Mouse (Mus musculus) intestine, postnatal 0 days (tissue): ENCODE measurements at regions not wholly inside any gene's neighbourhood (a gene's known extent, or its start where the extent isn't known, plus 50 kb on each side); places are given as distances from the start of the nearest gene placed in this dataset.

Experiments
- ATAC-seq: fragments of 200-750 bp; cut with Nextera tagmentation; 2 replicates; pipeline ENCODE4 v1.8.0; 2017; ENCODE audit warnings: mild to moderate bottlenecking, moderate TSS enrichment, moderate library complexity
- H3K27ac ChIP-seq: fragments of 300-500 bp; sonication (generic); 2 replicates; pipeline ENCODE4 v1.5.1; 2014; ENCODE audit warnings: mild to moderate bottlenecking, low read depth, low read length, moderate library complexity
- H3K27me3 ChIP-seq: fragments of 300-500 bp; sonication (generic); replicated peaks from 2 replicates; pipeline ENCODE4 v1.6.1; 2014; ENCODE audit warnings: low read length, mixed read lengths; ENCODE audit not compliant: control insufficient read depth, insufficient read depth
- H3K36me3 ChIP-seq: fragments of 300-500 bp; sonication (generic); 2 replicates; pipeline ENCODE4 v1.6.1; 2014; ENCODE audit warnings: mild to moderate bottlenecking, moderate library complexity; ENCODE audit not compliant: control insufficient read depth, insufficient read depth
- H3K4me1 ChIP-seq: fragments of 300-500 bp; sonication (generic); replicated peaks from 2 replicates; pipeline ENCODE4 v1.6.1; 2014; ENCODE audit warnings: antibody characterized with exemption, low read length, mixed read lengths; ENCODE audit not compliant: control insufficient read depth, insufficient read depth
- H3K4me2 ChIP-seq: fragments of 300-500 bp; sonication (generic); replicated peaks from 2 replicates; pipeline ENCODE4 v1.6.1; 2014; ENCODE audit warnings: low read depth, mild to moderate bottlenecking, moderate library complexity
- H3K4me3 ChIP-seq: fragments of 300-500 bp; sonication (generic); 2 replicates; pipeline ENCODE4 v1.5.1; 2014; ENCODE audit warnings: low read depth, low read length
- H3K9ac ChIP-seq: fragments of 300-500 bp; sonication (generic); 2 replicates; pipeline ENCODE4 v1.6.1; 2014; ENCODE audit warnings: mild to moderate bottlenecking, low read depth, low read length
- H3K9me3 ChIP-seq: fragments of 300-500 bp; sonication (generic); 2 replicates; pipeline ENCODE4 v1.6.1; 2016; ENCODE audit warnings: mixed run types; ENCODE audit not compliant: control insufficient read depth
- CTCF ChIP-seq: sonication (generic); IDR thresholded peaks from 2 replicates; pipeline ENCODE4 v1.5.1; 2016; ENCODE audit warnings: low read depth, mild to moderate bottlenecking, control low read depth, antibody characterized with exemption, moderate library complexity
- WGBS: fragments of 180-500 bp; shearing (Covaris S2); extraction: QIAGEN DNeasy Blood & Tissue Kit; methylation state at CpG from one replicate; pipeline ENCODE4 v1.1.7; 2014; 5-methylcytosine and 5-hydroxymethylcytosine counted together

GRCm38 (mm10) chr13:20661243-20661642, 132.7 kb upstream of the Aoah start:
- 63% methylated on average over 1 of the region's 1 CpGs for WGBS
- no peak for TF ChIP-seq CTCF
- no peaks in the 10 kb centered on the region for H3K27me3 ChIP-seq

GRCm38 (mm10) chr13:20678754-20679153, 115.2 kb upstream of the Aoah start:
- Histone ChIP-seq H3K4me1 (no peaks in the 10 kb centered on the region), H3K4me2 (no peak overlapping the region), H3K9me3 (no peaks in the 10 kb centered on the region), H3K9ac (no peak overlapping the region), H3K4me3 (no peak overlapping the region), H3K27me3 (no peaks in the 10 kb centered on the region), H3K27ac (no peak overlapping the region), H3K36me3 (no peaks in the 10 kb centered on the region)
- 74% methylated on average over 3 of the region's 3 CpGs for WGBS
- peak; percentile 39 for TF ChIP-seq CTCF
- ATAC-seq = no peak

More at GRCm38 (mm10) chr13:20661243-20661642, 132.7 kb upstream of the Aoah start:
- no peaks in the 10 kb centered on the region for H3K9me3 ChIP-seq
- no peaks in the 10 kb centered on the region for H3K36me3 ChIP-seq
- no peak overlapping the region for H3K9ac ChIP-seq
- no peak for ATAC-seq
- H3K4me3 ChIP-seq = no peak overlapping the region
- H3K4me1 ChIP-seq = no peaks in the 10 kb centered on the region
- no peak overlapping the region for H3K4me2 ChIP-seq
- no peak overlapping the region for H3K27ac ChIP-seq

- Histone ChIP-seq H3K9me3 (no peaks in the 10 kb centered on the region), H3K4me1 (no peaks in the 10 kb centered on the region), H3K4me2 (no peak overlapping the region), H3K27me3 (no peaks in the 10 kb centered on the region), H3K9ac (no peak overlapping the region), H3K36me3 (no peaks in the 10 kb centered on the region), H3K27ac (no peak overlapping the region), H3K4me3 (no peak overlapping the region)
- TF ChIP-seq CTCF = no peak
- 62% methylated on average over 9 of the region's 9 CpGs for WGBS
- no peak for ATAC-seq
These were observed 107.0 kb upstream of the Aoah start for GRCm38 (mm10) chr13:20686914-20687313.

GRCm38 (mm10) chr13:20687453-20687852, 106.5 kb upstream of the Aoah start:
- no peak for TF ChIP-seq CTCF
- Histone ChIP-seq H3K36me3 (no peaks in the 10 kb centered on the region), H3K27me3 (no peaks in the 10 kb centered on the region), H3K4me3 (no peak overlapping the region), H3K9me3 (no peaks in the 10 kb centered on the region), H3K4me2 (no peak overlapping the region), H3K27ac (no peak overlapping the region), H3K9ac (no peak overlapping the region), H3K4me1 (no peaks in the 10 kb centered on the region)
- no peak for ATAC-seq
- WGBS = 94% methylated on average over 1 of the region's 1 CpGs

DNA sequence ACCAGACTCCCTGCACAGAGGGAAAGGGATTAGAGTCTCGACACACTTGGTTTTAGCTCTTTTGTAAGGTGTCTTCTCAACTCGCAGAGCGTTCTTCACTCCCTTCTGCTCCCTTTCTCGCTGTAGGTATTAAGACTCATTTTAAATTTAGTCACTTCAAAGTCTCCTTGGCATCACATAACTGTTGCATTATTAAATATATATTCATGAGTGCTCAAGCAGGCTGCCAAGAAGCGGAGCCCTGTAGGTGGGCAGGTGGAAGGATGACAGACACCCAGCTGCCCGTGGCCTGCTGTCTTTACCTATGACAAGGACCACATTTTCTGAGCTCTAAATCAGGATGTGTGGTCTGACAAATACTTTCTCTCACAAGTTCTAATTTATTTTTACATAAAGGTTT, 82.4 kb upstream of the Aoah start:
- no peaks in the 10 kb centered on the region for H3K4me1 ChIP-seq
- TF ChIP-seq CTCF = no peak
- H3K27ac ChIP-seq = no peak overlapping the region
- no peaks in the 10 kb centered on the region for H3K9me3 ChIP-seq
- H3K9ac ChIP-seq = no peak overlapping the region
- no peak overlapping the region for H3K4me3 ChIP-seq
- H3K27me3 ChIP-seq = no peaks in the 10 kb centered on the region
- no peak overlapping the region for H3K4me2 ChIP-seq
- 86% methylated on average over 6 of the region's 6 CpGs for WGBS
- ATAC-seq = no peak
- no peaks in the 10 kb centered on the region for H3K36me3 ChIP-seq

GRCm38 (mm10) chr13:20723326-20724120, 70.4 kb upstream of the Aoah start:
- no peaks in the 10 kb centered on the region for H3K9me3 ChIP-seq
- H3K4me1 ChIP-seq = no peaks in the 10 kb centered on the region
- no peaks in the 10 kb centered on the region for H3K36me3 ChIP-seq
- H3K4me2 ChIP-seq = no peak overlapping the region
- 66% methylated on average over 3 of the region's 3 CpGs for WGBS
- no peak overlapping the region for H3K4me3 ChIP-seq
- H3K27me3 ChIP-seq = no peaks in the 10 kb centered on the region
- TF ChIP-seq CTCF = no peak
- no peak overlapping the region for H3K27ac ChIP-seq
- H3K9ac ChIP-seq = no peak overlapping the region
- ATAC-seq = no peak

GRCm38 (mm10) chr13:20724419-20724818, 69.5 kb upstream of the Aoah start:
- Histone ChIP-seq H3K4me1 (no peaks in the 10 kb centered on the region), H3K27me3 (no peaks in the 10 kb centered on the region), H3K9me3 (no peaks in the 10 kb centered on the region), H3K4me2 (no peak overlapping the region), H3K27ac (no peak overlapping the region), H3K36me3 (no peaks in the 10 kb centered on the region), H3K9ac (no peak overlapping the region), H3K4me3 (no peak overlapping the region)
- no peak for ATAC-seq
- WGBS = 89% methylated on average over 2 of the region's 2 CpGs
- no peak for TF ChIP-seq CTCF
